Mouse (Mus musculus) heart, adult 11 months (tissue): ENCODE results near the gene Magea5.
"Not testable (repeated sequence)": the region's sequence is repeated elsewhere in the genome, so short reads cannot be mapped to it uniquely, and the experiment has no call there.

Experiments
- DNase-seq: peaks from one replicate; pipeline ENCODE4 v3.0.0; 2022

Gene Magea5

GRCm38 (mm10) chrX:155063045-155063444, at the start of gene Magea5:
Gene Magea5 (minus strand): TSS chrX:155063145.
- DNase-seq = not testable (repeated sequence)

- peak; percentile 81 for DNase-seq
Observed at GRCm38 (mm10) chrX:155098024-155098423, 35.1 kb upstream of the Magea5 start.

GRCm38 (mm10) chrX:155093566-155093965, 30.6 kb upstream of the Magea5 start, which contains the start of gene Magea2:
Gene Magea2 (minus strand): TSS chrX:155093666.
- not testable (repeated sequence) for DNase-seq

- DNase-seq = not testable (repeated sequence)
Observed at GRCm38 (mm10) chrX:155089693-155090092, 26.7 kb upstream of the Magea5 start, which contains the start of gene Magea1. Gene Magea1 (minus strand): TSS chrX:155089793.
